Mouse (Mus musculus) erythroblast, embryonic 14.5 days (primary cell): Measurements from ENCODE around the gene Mapkbp1.

Experiments used
- GATA1 ChIP-seq: IDR thresholded peaks from 2 replicates; pipeline ENCODE4 v1.6.1; 2012; ENCODE audit warnings: low read length, inconsistent platforms, mixed read lengths
- TAL1 ChIP-seq: IDR thresholded peaks from 3 replicates; pipeline ENCODE4 v1.6.1; 2012; ENCODE audit warnings: low read length, inconsistent platforms, mixed read lengths

GRCm38 (mm10) chr2:119986369-119986768 is 13.9 kb downstream of the Mapkbp1 start:
- TF ChIP-seq GATA1 = no peak
- no peak for TF ChIP-seq TAL1
